21 mouse cellular contexts compared by ENCODE assay signal in the genomic region with DNA sequence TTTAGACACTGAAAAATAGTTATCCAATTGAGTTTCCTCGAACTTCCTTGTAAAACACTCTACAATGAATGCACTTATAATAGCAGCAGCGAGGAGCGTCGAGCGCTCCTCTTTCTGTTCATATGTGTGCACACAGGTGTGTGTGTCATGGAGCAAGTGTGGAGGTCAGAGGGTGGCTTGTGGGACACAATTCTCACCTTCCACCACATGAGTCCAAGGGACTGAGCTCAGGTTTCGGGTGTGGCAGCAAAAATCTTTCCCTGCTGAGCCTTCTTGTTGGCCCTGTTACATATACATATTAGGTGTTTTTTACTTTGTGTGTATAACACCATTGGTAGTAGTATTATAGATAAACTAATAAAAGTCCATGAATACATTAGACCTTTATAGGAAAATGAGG.
DNase-seq lines count a peak whose midpoint lies in the region; ATAC-seq and TF ChIP-seq lines count a peak whose summit lies in the region.
"Had no signal": no experiment of that assay in that cellular context is flagged by ENCODE, and none has a peak within 500 bp of the region (broad histone marks: within the 10 kb centered on the region; RNA-seq: fewer than 3 reads in every experiment).

No protein-coding gene starts in this region.

- peaks cover 23% of the 10 kb centered on the region for H3K4me1 ChIP-seq in cerebellum, adult 2 months (ENCODE audit: control insufficient read depth, insufficient read depth, low read length)
- H3K4me1 ChIP-seq in brown adipose tissue, adult 24 weeks (ENCODE audit: control insufficient read depth, insufficient read depth, insufficient read length, low read length), result peaks cover 8% of the 10 kb centered on the region; the same call in 1 of the 2 replicates
- no peaks in the 10 kb centered on the region; the same call in 1 of the 2 replicates for H3K4me1 ChIP-seq in stomach, postnatal 0 days (replicated peaks; ENCODE audit: control insufficient read depth, insufficient read depth)

- TF ChIP-seq CTCF in cerebellum, adult 2 months (IDR thresholded peaks at IDR 0.05; ENCODE audit: borderline replicate concordance, insufficient read depth, low read depth, low read length), result no peak
- TF ChIP-seq CTCF in stomach, postnatal 0 days (IDR thresholded peaks at IDR 0.05; ENCODE audit: low read depth), result no peak

- H3K27ac ChIP-seq in cerebellum, adult 2 months (ENCODE audit: insufficient read depth, low read length), result peak overlapping the region; percentile 69; the same call in 1 of the 2 replicates
- H3K27ac ChIP-seq in brown adipose tissue, adult 24 weeks (replicated peaks; ENCODE audit: low read depth, low read length), result peak overlapping the region; percentile 97
- H3K27ac ChIP-seq in stomach, postnatal 0 days (replicated peaks), result no peak overlapping the region
- H3K27ac ChIP-seq: embryonic facial prominence, embryonic 15.5 days had no signal

- 0 out of 2 replicates have a peak, but pooled peaks have one; percentile 68 for ATAC-seq in stomach, postnatal 0 days (ENCODE audit: low FRiP score, low TSS enrichment)
- ATAC-seq: activated CD4-positive, CD25-positive, alpha-beta regulatory T cell, adult 4 months; CD4-positive, CD25-positive, alpha-beta regulatory T cell, adult 4 months; Patski had no signal

- H3K36me3 ChIP-seq in stomach, postnatal 0 days (ENCODE audit: control insufficient read depth, insufficient read depth, low read length), result no peaks in the 10 kb centered on the region
- H3K36me3 ChIP-seq: embryonic facial prominence, embryonic 13.5 days; embryonic facial prominence, embryonic 15.5 days; forebrain, embryonic 10.5 days; forebrain, embryonic 12.5 days; G1E had no signal

- TF ChIP-seq POLR2A in cerebellum, adult 2 months (IDR thresholded peaks at IDR 0.05; ENCODE audit: borderline replicate concordance, insufficient read depth, low read length), result no peak

- H3K9me3 ChIP-seq in stomach, postnatal 0 days (ENCODE audit: control insufficient read depth, low read length), result no peaks in the 10 kb centered on the region
- H3K9me3 ChIP-seq: embryonic facial prominence, embryonic 13.5 days; embryonic facial prominence, embryonic 15.5 days; forebrain, embryonic 12.5 days; G1E had no signal

- DNase-seq in cerebellum, adult 2 months, result no peak
- DNase-seq in cerebellum, adult 11 months, result no peak
- peak; percentile 20 for DNase-seq in stomach, postnatal 0 days (ENCODE audit: low spot score)
- DNase-seq in spleen, adult 18-20 months, result no peak
- DNase-seq: adrenal gland, adult 8-10 months; B cell, adult 2 months; cerebellum, adult 11-12 months; cerebellum, adult 8-10 months; cerebellum, adult 9-11 months; embryo, embryonic 11 days had no signal

- 80% methylated on average over 6 of the region's 6 CpGs for WGBS in cerebellum, adult 2 months
- 90% methylated on average over 6 of the region's 6 CpGs for WGBS in stomach, postnatal 0 days

- no peak overlapping the region for H3K9ac ChIP-seq in stomach, postnatal 0 days (ENCODE audit: low read length)
- H3K9ac ChIP-seq: embryonic facial prominence, embryonic 13.5 days; embryonic facial prominence, embryonic 15.5 days; forebrain, embryonic 12.5 days had no signal

- H3K4me2 ChIP-seq in stomach, postnatal 0 days (replicated peaks; ENCODE audit: low read depth), result no peak overlapping the region
- H3K4me2 ChIP-seq: embryonic facial prominence, embryonic 13.5 days; embryonic facial prominence, embryonic 15.5 days had no signal

- no peak for TF ChIP-seq EP300 in stomach, postnatal 0 days (optimal IDR thresholded peaks at IDR 0.05)

- H3K4me3 ChIP-seq in cerebellum, adult 2 months (replicated peaks; ENCODE audit: insufficient read depth, low read depth, low read length), result no peak overlapping the region
- no peak overlapping the region for H3K4me3 ChIP-seq in brown adipose tissue, adult 24 weeks (ENCODE audit: insufficient read depth, low read depth, low read length)
- H3K4me3 ChIP-seq in stomach, postnatal 0 days (ENCODE audit: low read depth, low read length), result no peak overlapping the region
- H3K4me3 ChIP-seq: embryonic facial prominence, embryonic 13.5 days; embryonic facial prominence, embryonic 15.5 days; erythroblast, embryonic 14.5 days; forebrain, embryonic 10.5 days; forebrain, embryonic 12.5 days had no signal

- H3K27me3 ChIP-seq in cerebellum, adult 2 months (ENCODE audit: control insufficient read depth, insufficient read depth, low read length), result no peaks in the 10 kb centered on the region
- H3K27me3 ChIP-seq in stomach, postnatal 0 days (ENCODE audit: control insufficient read depth, insufficient read depth, low read length), result no peaks in the 10 kb centered on the region
- H3K27me3 ChIP-seq: CH12.LX; embryonic facial prominence, embryonic 13.5 days; embryonic facial prominence, embryonic 15.5 days; Patski had no signal
